Mouse (Mus musculus) liver, embryonic 12.5 days (tissue): ENCODE data around the gene Apoa5. TPM values are rescaled to one million over a fixed set of nuclear protein-coding genes. Genes with fewer than 3 reads are reported as not detected.

Source experiments
- ATAC-seq: fragments of 200-750 bp; cut with Nextera tagmentation; 2 replicates; pipeline ENCODE4 v1.8.0; 2017; ENCODE audit warnings: moderate number of reproducible peaks, mild to moderate bottlenecking, moderate library complexity
- H3K27ac ChIP-seq: fragments of 300-500 bp; sonication (generic); 2 replicates; pipeline ENCODE4 v1.5.1; 2016; ENCODE audit warnings: mild to moderate bottlenecking
- H3K27me3 ChIP-seq: fragments of 300-500 bp; sonication (generic); replicated peaks from 2 replicates; pipeline ENCODE4 v1.6.1; 2016; ENCODE audit warnings: mild to moderate bottlenecking, moderate library complexity
- H3K36me3 ChIP-seq: fragments of 300-500 bp; sonication (generic); 2 replicates; pipeline ENCODE4 v1.6.1; 2016; ENCODE audit warnings: mild to moderate bottlenecking, moderate library complexity
- H3K4me1 ChIP-seq: fragments of 300-500 bp; sonication (generic); 2 replicates; pipeline ENCODE4 v1.6.1; 2016
- H3K4me2 ChIP-seq: fragments of 300-500 bp; sonication (generic); 2 replicates; pipeline ENCODE4 v1.6.1; 2016; ENCODE audit warnings: mild to moderate bottlenecking, moderate library complexity
- H3K4me3 ChIP-seq: fragments of 300-500 bp; sonication (generic); 2 replicates; pipeline ENCODE4 v1.5.1; 2016; ENCODE audit warnings: mild to moderate bottlenecking, moderate library complexity
- H3K9ac ChIP-seq: fragments of 300-500 bp; sonication (generic); 2 replicates; pipeline ENCODE4 v1.6.1; 2016; ENCODE audit warnings: mild to moderate bottlenecking, moderate library complexity
- H3K9me3 ChIP-seq: fragments of 300-500 bp; sonication (generic); replicated peaks from 2 replicates; pipeline ENCODE4 v1.6.1; 2016; ENCODE audit warnings: mild to moderate bottlenecking, moderate library complexity
- WGBS: fragments of 180-500 bp; shearing (Covaris S2); methylation state at CpG from one replicate; pipeline ENCODE4 v1.1.7; 2016; ENCODE audit not compliant: insufficient replicate concordance; 5-methylcytosine and 5-hydroxymethylcytosine counted together
- polyA plus RNA-seq: library from polyadenylated mRNA; unstranded; fragments of >200 nt; fragmentation: Nextera tagmentation; extraction: Ambion mirVana; gene quantifications from 2 replicates; pipeline ENCODE4 v1.2.1, GENCODE M21; 2016

The Apoa5 gene
- 0.25 and 0.33 TPM in 2 replicates for polyA plus RNA-seq

DNA sequence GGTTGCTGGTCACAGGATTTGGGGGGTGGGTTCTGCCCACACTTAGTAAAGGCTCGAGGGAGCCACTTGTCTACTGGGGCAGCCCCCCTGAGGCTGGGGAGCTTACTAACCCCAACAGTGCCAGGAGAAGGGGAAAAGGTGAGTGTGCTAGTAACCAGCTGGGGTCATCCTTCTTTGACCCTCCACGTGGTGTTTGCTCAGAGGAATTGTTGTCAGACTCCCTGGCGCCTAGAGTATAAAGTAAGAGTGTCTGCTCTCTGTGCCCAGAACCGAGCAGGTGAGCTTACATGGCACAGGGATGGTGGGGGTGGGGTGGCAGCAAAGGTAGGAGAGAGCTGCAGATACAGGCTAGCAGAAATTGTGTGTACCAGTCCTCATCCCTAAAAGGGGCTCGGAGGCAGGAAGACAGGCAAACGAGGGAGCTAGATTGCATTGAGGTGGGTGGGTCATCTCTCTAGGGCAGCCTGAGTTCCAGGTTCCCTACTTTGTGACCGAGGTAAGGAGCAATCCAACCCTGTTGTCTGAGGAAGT is at the start of gene Apoa5:
Gene Apoa5 (plus strand): TSS at position 291 of the 531 bp plus-strand sequence.
- ATAC-seq: no peak
- no peaks in the 10 kb centered on the region for H3K36me3 ChIP-seq
- 37% methylated on average over 7 of the region's 7 CpGs for WGBS
- peaks cover 15% of the 10 kb centered on the region for H3K4me1 ChIP-seq
- no peak within 1 kb of the TSS for H3K9ac ChIP-seq
- no peak within 1 kb of the TSS for H3K4me3 ChIP-seq
- no peak within 1 kb of the TSS for H3K27ac ChIP-seq
- H3K9me3 ChIP-seq: no peaks in the 10 kb centered on the region
- H3K27me3 ChIP-seq: peaks cover 36% of the 10 kb centered on the region
- no peak within 1 kb of the TSS for H3K4me2 ChIP-seq

DNA sequence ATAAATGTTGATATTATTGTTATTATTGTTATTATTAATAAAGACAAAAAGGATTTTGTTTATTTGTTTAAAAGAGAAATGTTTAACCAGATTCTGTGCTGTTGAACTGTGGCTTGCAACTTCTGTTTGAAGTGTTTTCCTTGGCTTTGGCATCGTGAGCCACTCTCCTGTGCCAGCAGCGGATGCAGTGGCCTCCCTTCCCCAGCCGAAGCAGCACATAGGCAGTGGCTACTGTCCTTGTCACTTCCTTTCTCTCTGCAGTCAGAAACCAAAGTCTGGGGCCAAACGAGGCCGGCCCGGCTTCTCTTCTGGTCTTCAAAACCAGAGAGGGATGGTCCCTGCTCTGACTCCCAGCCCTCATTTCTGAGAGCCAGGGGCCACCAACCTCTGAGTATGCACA is 45.3 kb upstream of the Apoa5 start:
- Histone ChIP-seq H3K4me1 (peaks cover 31% of the 10 kb centered on the region), H3K36me3 (peaks cover 38% of the 10 kb centered on the region), H3K27me3 (no peaks in the 10 kb centered on the region), H3K4me2 (no peak overlapping the region), H3K9ac (no peak overlapping the region), H3K4me3 (no peak overlapping the region), H3K9me3 (no peaks in the 10 kb centered on the region), H3K27ac (no peak overlapping the region)
- 76% methylated on average over 6 of the region's 6 CpGs for WGBS
- no peak for ATAC-seq

DNA sequence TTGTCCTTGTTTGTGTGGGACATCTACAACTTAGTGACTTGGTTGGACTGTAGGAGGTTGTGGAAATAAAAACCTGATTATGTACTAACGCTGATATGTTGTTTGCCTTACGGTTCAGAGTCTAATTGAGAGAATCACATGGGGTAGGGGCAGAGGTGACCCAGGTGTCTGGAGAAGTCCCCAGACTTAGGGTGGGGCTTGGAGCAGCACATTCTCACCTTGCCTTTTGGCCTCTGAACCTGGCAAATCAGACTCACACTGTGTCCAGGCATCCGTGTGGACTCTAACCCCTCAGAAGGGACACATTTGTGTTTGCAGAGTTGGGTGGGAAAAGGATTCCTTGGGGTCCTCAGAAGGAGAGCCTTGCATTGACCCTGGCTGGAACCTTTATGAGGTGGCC is 44.3 kb upstream of the Apoa5 start:
- peaks cover 32% of the 10 kb centered on the region for H3K4me1 ChIP-seq
- H3K4me3 ChIP-seq: no peak overlapping the region
- H3K27me3 ChIP-seq: no peaks in the 10 kb centered on the region
- H3K4me2 ChIP-seq: no peak overlapping the region
- H3K36me3 ChIP-seq: peaks cover 38% of the 10 kb centered on the region
- no peaks in the 10 kb centered on the region for H3K9me3 ChIP-seq
- ATAC-seq: no peak
- H3K27ac ChIP-seq: no peak overlapping the region
- no peak overlapping the region for H3K9ac ChIP-seq
- WGBS: 75% methylated on average over 3 of the region's 3 CpGs

DNA sequence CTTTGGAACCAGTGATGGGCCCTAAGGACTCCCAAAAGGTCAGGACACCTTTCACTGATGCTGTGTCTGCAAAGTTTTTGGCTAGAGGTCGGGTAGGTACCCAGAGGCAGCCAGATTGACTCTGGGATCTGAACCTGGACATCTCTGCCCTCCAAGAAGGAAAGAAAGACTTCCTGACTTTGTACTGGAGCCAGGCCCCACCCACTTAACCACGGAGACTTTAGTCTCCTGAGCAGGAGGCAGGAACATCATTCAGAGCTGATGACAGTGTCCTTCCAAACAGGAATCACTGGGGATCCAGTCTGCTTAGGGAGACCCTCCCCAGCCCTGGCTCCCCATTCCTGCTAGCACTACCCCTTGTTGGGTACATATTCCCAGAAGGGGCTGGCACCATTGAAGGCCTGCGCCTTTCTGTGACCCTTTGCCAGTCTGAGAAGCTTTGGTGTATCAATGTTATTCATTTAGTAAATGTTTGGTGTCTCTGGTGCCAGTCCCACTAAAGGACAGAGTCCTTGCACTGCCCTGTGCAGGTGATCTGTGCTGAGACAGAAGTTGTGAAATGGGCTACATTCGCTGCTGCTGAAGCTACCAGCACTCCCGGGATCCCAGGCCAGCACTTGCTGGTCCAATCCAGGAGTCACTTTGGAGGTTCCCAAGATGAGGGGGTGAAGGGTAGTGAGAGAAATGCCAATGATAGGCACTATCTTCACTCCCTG is 43.3 kb upstream of the Apoa5 start:
- H3K9ac ChIP-seq: no peak overlapping the region
- no peaks in the 10 kb centered on the region for H3K9me3 ChIP-seq
- H3K4me2 ChIP-seq: no peak overlapping the region
- H3K27me3 ChIP-seq: peaks cover 6% of the 10 kb centered on the region; the same call in 1 of the 2 replicates
- 42% methylated on average over 5 of the region's 5 CpGs for WGBS
- no peak for ATAC-seq
- peaks cover 38% of the 10 kb centered on the region for H3K4me1 ChIP-seq
- H3K27ac ChIP-seq: no peak overlapping the region
- H3K36me3 ChIP-seq: peaks cover 28% of the 10 kb centered on the region
- no peak overlapping the region for H3K4me3 ChIP-seq

DNA sequence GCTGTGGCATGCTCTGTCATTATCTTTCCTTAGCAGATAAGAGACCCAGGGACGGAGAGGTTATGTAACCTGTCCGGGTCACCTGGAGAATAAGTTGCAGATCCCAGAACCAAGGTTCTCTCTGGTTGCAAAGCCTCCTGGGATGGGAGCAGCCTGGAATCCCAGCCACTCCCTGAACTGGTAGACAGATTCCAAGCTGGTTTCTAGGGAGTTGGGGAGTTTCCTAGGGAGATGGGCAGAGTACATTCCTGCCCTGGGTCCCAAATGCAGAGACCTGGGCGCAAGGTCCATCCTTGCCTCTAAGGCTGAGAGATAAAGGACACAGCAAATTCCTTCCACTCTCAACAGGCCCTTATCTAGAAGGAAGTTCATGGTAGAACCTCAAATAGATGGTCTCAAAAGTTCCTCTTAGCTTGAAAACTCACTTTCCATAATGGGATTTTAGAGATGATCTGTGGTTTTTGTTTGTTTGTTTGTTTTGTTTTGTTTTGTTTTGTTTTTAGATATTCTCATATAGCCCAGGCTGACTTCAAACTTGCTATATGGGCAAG is 41.3 kb upstream of the Apoa5 start:
- Histone ChIP-seq H3K36me3 (peaks cover 7% of the 10 kb centered on the region), H3K27ac (no peak overlapping the region), H3K27me3 (peaks cover 21% of the 10 kb centered on the region), H3K4me1 (peaks cover 49% of the 10 kb centered on the region), H3K4me2 (no peak overlapping the region), H3K9ac (no peak overlapping the region), H3K9me3 (no peaks in the 10 kb centered on the region), H3K4me3 (no peak overlapping the region)
- WGBS: 59% methylated on average over 3 of the region's 3 CpGs
- ATAC-seq: no peak

DNA sequence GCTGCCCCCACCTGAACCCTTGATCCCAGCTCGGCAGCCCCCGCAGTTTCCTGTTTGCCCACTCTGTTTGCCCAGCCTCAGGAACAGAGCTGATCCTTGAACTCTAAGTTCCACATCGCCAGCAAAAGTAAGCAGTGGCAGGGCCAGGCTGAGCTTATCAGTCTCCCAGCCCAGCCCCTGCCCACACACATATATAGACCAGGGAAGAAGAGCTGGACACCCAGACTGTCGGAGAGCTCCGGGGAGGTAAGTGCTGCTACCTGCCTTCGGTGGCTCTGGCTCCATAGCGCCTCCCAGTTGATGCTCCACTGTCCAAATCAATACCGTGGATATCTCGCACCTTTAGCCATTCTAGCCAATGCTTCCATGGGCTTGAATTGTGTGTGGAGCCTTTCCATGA is 39.9 kb upstream of the Apoa5 start, which contains the start of gene Apoa1:
Gene Apoa1 (plus strand): TSS at position 90 of the 400 bp plus-strand sequence.
- Histone ChIP-seq H3K4me1 (peaks cover 49% of the 10 kb centered on the region), H3K27ac (peak within 1 kb of the TSS; percentile 43), H3K9ac (peak within 1 kb of the TSS; percentile 65; the same call in 1 of the 2 replicates), H3K9me3 (no peaks in the 10 kb centered on the region), H3K27me3 (peaks cover 21% of the 10 kb centered on the region), H3K4me3 (peak within 1 kb of the TSS; percentile 55), H3K4me2 (peak within 1 kb of the TSS; percentile 75), H3K36me3 (no peaks in the 10 kb centered on the region)
- 42% methylated on average over 9 of the region's 9 CpGs for WGBS
- ATAC-seq: peak; percentile 59

DNA sequence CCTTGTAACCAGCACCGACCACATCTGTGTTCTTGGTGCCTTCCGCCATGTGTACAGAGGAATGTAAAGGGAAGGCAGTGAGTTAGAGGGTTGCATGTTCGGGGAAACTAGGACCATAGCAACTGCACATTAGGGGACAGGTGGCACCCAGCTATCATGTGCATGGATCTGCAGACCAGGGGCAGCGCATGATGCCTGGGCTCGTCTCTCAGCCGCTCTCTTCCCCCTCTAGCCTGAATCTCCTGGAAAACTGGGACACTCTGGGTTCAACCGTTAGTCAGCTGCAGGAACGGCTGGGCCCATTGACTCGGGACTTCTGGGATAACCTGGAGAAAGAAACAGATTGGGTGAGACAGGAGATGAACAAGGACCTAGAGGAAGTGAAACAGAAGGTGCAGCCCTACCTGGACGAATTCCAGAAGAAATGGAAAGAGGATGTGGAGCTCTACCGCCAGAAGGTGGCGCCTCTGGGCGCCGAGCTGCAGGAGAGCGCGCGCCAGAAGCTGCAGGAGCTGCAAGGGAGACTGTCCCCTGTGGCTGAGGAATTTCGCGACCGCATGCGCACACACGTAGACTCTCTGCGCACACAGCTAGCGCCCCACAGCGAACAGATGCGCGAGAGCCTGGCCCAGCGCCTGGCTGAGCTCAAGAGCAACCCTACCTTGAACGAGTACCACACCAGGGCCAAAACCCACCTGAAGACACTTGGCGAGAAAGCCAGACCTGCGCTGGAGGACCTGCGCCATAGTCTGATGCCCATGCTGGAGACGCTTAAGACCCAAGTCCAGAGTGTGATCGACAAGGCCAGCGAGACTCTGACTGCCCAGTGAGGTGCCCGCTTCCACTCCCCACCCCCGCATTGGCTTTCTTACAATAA is 38.6 kb upstream of the Apoa5 start:
- peak overlapping the region; percentile 55 for H3K4me3 ChIP-seq
- H3K36me3 ChIP-seq: no peaks in the 10 kb centered on the region
- H3K9ac ChIP-seq: peak overlapping the region; percentile 65
- peak overlapping the region; percentile 75 for H3K4me2 ChIP-seq
- WGBS: 15% methylated on average over 37 of the region's 37 CpGs
- no peaks in the 10 kb centered on the region for H3K9me3 ChIP-seq
- peaks cover 21% of the 10 kb centered on the region for H3K27me3 ChIP-seq
- H3K4me1 ChIP-seq: peaks cover 44% of the 10 kb centered on the region
- H3K27ac ChIP-seq: peak overlapping the region; percentile 43
- peak; percentile 53 for ATAC-seq

DNA sequence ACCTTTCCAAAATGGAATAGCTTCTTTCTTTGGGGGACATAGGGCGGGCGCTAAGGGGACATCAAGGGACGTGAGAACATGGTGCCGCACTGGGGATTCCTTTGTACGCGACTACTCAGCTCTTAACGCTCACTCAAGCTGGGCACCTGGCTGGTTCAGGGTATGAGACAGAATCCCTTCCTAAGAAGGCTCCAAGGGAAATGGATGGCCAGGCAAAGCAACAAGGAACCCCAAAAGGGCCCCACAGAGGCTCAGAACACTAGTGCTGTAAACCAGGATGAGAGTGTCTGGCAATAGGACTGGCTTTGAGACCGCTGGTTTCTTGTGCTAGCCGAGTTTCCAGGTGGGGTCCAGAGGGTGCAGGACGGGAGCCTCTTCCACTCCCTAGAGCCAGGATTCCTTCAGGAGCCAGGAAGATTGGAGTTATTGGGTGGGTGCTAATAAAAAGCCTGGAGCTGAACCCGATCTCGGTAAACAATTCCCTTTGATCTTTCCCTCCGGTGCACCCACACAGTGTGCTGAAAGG is 37.9 kb upstream of the Apoa5 start:
- no peaks in the 10 kb centered on the region for H3K36me3 ChIP-seq
- H3K27me3 ChIP-seq: peaks cover 21% of the 10 kb centered on the region
- no peaks in the 10 kb centered on the region for H3K9me3 ChIP-seq
- WGBS: 33% methylated on average over 13 of the region's 13 CpGs
- peak overlapping the region; percentile 75 for H3K4me2 ChIP-seq
- H3K27ac ChIP-seq: peak overlapping the region; percentile 31
- H3K4me1 ChIP-seq: peaks cover 42% of the 10 kb centered on the region
- peak overlapping the region; percentile 65 for H3K9ac ChIP-seq
- ATAC-seq: no peak
- H3K4me3 ChIP-seq: peak overlapping the region; percentile 55

DNA sequence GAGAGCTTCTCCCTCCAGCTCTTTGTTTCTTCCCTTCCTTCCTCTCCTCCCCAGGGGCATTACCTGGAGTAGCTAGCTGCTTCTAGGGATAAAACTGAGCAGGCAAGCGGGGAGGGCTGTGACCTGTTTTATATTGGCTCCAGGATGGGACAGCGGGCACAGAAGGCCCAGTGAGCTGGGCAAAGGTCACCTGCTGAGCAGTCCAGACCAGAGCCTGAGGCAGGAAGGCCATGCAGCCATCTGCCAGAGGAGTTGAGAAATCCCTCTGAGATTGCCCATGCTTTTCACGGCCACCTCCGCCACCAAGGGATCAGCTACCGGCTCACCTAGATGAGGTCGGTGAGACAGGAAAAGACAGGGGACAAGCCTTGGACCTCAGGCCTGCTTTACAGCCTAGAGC is 33.2 kb upstream of the Apoa5 start:
- H3K9ac ChIP-seq: no peak overlapping the region
- peak; percentile 18; the same call in 1 of the 2 replicates for ATAC-seq
- H3K4me2 ChIP-seq: no peak overlapping the region
- H3K27ac ChIP-seq: 0 out of 2 replicates have a peak overlapping the region, but pooled peaks have one; percentile 18
- H3K36me3 ChIP-seq: no peaks in the 10 kb centered on the region
- no peaks in the 10 kb centered on the region for H3K9me3 ChIP-seq
- H3K4me3 ChIP-seq: no peak overlapping the region
- WGBS: 71% methylated on average over 6 of the region's 6 CpGs
- H3K27me3 ChIP-seq: peaks cover 20% of the 10 kb centered on the region
- peaks cover 29% of the 10 kb centered on the region for H3K4me1 ChIP-seq

DNA sequence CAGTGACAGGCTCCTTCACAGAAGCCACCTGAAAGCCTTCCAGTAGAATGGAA is 33.0 kb upstream of the Apoa5 start, which contains the start of gene Apoc3:
Gene Apoc3 (minus strand): TSS at position 41 of the 53 bp plus-strand sequence.
- no peak for ATAC-seq
- Histone ChIP-seq H3K4me2 (no peak within 1 kb of the TSS), H3K27ac (0 out of 2 replicates have a peak within 1 kb of the TSS, but pooled peaks have one; percentile 18), H3K36me3 (no peaks in the 10 kb centered on the region), H3K4me1 (peaks cover 27% of the 10 kb centered on the region), H3K27me3 (peaks cover 18% of the 10 kb centered on the region), H3K9ac (no peak within 1 kb of the TSS), H3K4me3 (no peak within 1 kb of the TSS), H3K9me3 (no peaks in the 10 kb centered on the region)

DNA sequence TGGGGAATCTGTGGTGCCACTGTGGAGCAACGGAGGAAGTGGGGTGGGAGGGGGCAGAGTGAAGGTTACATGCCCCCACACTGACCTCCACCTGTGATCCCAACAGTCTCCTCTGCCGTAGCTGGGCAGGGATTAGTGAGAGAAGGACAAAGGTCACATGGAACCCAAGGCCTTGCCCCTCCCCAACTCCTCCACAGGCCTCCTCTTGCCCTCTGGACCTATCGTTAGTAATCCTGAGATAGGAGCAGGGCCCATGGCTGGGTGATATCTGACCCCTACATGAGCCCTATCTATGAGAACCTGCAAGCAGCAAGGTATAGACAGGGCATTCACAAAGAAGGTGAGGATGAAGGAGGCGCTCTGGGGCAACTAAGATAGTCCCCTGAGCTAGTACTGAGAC is 32.8 kb upstream of the Apoa5 start:
- Histone ChIP-seq H3K27me3 (peaks cover 18% of the 10 kb centered on the region), H3K9me3 (no peaks in the 10 kb centered on the region), H3K4me3 (no peak overlapping the region), H3K9ac (no peak overlapping the region), H3K36me3 (no peaks in the 10 kb centered on the region), H3K4me2 (no peak overlapping the region), H3K4me1 (peaks cover 25% of the 10 kb centered on the region), H3K27ac (0 out of 2 replicates have a peak overlapping the region, but pooled peaks have one; percentile 18)
- 45% methylated on average over 4 of the region's 4 CpGs for WGBS
- peak; percentile 69 for ATAC-seq

DNA sequence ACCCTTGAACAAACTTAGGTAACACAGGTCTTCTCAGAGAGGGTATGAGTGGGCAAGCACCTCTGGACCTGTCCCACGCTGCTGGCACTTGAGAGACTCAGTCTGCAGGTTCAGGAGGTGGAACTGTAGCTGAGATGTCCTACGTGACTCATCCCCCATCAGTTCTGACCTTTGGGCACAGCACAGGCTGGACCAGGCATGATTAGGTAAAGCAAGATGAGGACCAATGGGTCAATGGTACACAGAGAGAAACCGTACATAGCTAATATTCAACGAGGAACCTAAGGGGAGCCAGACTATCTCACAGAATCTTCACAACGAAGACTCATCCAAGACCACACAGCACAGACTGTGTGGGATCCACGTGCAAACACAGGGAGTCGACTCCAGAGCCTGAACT is 29.6 kb upstream of the Apoa5 start:
- ATAC-seq: no peak
- Histone ChIP-seq H3K4me1 (peaks cover 15% of the 10 kb centered on the region), H3K9ac (no peak overlapping the region), H3K36me3 (no peaks in the 10 kb centered on the region), H3K9me3 (no peaks in the 10 kb centered on the region), H3K27me3 (peaks cover 32% of the 10 kb centered on the region; the same call in 1 of the 2 replicates), H3K4me2 (no peak overlapping the region), H3K27ac (no peak overlapping the region), H3K4me3 (no peak overlapping the region)
- WGBS: 65% methylated on average over 7 of the region's 7 CpGs
